Mouse (Mus musculus): ENCODE measurements at regions not wholly inside any gene's neighbourhood (a gene's known extent, or its start where the extent isn't known, plus 50 kb on each side); places are given as distances from the start of the nearest gene placed in this dataset.

DNA sequence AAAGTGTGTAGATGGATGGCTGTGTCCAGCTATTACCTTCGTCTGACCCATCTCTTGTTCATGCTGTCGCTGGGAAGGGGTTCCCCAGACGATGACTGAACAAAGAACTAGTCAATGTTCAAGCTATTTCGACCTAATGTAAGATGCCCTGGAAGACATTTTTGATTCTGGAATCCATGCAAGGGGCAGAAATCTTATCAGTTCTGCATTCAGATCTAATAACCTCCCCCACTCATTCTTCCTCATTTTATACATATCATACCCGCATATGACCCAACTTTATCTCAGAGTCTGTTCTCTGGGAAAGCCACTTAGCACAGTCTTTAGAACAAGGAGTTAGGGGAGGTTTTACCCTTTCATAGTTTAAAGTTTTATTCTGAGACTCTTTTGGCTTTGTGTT, 52.2 kb upstream of the 2310009B15Rik start:
- no peak for ATAC-seq (ENCODE audit: insufficient read depth)
- no peak overlapping the region for H3K4me3 ChIP-seq (replicated peaks)
- H3K36me3 ChIP-seq (replicated peaks): no peaks in the 10 kb centered on the region
- H3K9ac ChIP-seq: no peak overlapping the region
- no peak overlapping the region for H3K4me2 ChIP-seq
- 50% methylated on average over 5 of the region's 5 CpGs for WGBS (ENCODE audit: insufficient replicate concordance)
- H3K27ac ChIP-seq (replicated peaks): no peak overlapping the region
- 0 out of 2 replicates have a peak, but pooled peaks cover 3% of the 10 kb centered on the region for H3K4me1 ChIP-seq (replicated peaks)
- no peaks in the 10 kb centered on the region for H3K27me3 ChIP-seq
- no peaks in the 10 kb centered on the region for H3K9me3 ChIP-seq (replicated peaks)

DNA sequence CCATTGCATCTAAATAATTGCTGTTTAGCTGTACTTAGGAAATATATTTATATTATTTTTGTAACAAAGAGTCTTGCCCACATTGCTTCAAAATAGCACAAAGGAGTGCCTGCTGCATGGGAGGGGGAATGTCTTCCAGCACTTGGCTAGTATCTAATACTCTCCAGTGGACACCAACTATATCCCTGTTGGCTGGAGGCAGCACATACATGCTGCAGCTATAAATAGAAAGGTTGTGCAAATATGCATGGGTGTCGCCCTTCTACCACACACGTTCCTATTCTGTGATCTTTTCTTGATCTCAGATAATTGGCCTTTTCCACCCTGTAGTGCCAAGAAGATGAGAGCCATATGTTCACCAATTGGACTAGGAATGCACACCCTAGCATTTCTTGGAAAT, 53.0 kb upstream of the 2310009B15Rik start:
- 21% methylated on average over 2 of the region's 2 CpGs for WGBS (ENCODE audit: insufficient replicate concordance)
- Histone ChIP-seq H3K27me3 (no peaks in the 10 kb centered on the region), H3K36me3 (replicated peaks) (no peaks in the 10 kb centered on the region), H3K27ac (replicated peaks) (no peak overlapping the region), H3K4me3 (replicated peaks) (no peak overlapping the region), H3K4me1 (replicated peaks) (0 out of 2 replicates have a peak, but pooled peaks cover 3% of the 10 kb centered on the region), H3K9ac (no peak overlapping the region), H3K4me2 (no peak overlapping the region), H3K9me3 (replicated peaks) (no peaks in the 10 kb centered on the region)
- ATAC-seq (ENCODE audit: insufficient read depth): no peak

DNA sequence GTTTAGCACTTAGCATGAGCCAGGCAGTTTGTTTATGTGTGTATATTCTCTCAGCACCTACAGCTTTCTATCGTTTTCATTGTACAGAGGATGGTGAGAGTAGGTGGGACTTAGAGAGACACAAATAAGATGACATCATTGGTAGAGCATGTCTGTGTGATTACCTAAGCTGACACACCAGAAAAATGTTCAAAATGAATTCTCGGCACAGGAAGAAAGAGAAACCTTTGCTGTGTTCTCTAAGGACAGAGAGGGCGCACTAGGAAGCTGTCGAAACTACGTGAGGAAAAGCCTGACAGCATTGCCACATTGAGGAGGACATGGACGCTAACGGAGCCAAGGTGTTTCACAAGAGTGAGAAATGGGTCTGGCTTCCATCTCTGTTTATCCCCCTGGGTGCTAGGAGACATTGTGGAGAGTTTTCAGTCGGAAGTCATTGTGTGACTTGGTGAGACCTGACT, 51.0 kb upstream of the Dennd1b start:
- H3K27ac ChIP-seq (replicated peaks): no peak overlapping the region
- H3K9ac ChIP-seq: no peak overlapping the region
- peak overlapping the region; percentile 11; the same call in 1 of the 2 replicates for H3K4me2 ChIP-seq
- H3K27me3 ChIP-seq: no peaks in the 10 kb centered on the region
- H3K4me1 ChIP-seq (replicated peaks): 0 out of 2 replicates have a peak, but pooled peaks cover 3% of the 10 kb centered on the region
- H3K9me3 ChIP-seq (replicated peaks): no peaks in the 10 kb centered on the region
- no peak for ATAC-seq (ENCODE audit: insufficient read depth)
- H3K36me3 ChIP-seq (replicated peaks): no peaks in the 10 kb centered on the region
- no peak overlapping the region for H3K4me3 ChIP-seq (replicated peaks)
- 23% methylated on average over 8 of the region's 8 CpGs for WGBS (ENCODE audit: insufficient replicate concordance)

DNA sequence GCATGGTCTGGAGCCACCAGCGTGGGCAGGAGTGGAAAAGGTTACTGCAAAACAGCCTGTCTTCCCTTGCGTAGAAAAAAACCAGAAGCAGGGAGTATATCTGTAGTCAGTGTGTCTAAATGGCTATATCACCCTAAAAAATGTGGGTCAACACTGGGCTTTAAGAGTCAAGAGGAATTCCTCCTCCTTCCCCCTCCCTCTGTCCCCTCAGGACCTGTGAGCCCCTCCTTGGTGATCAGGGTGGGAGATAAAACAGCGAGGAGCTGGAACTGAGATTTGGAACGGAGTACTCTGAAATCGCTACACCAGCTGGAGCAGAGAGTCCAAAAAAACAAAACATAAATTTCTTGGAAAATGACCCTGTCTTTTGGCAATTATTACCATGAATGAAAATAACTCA, 50.3 kb upstream of the Dennd1b start:
- Histone ChIP-seq H3K9ac (no peak overlapping the region), H3K36me3 (replicated peaks) (no peaks in the 10 kb centered on the region), H3K4me1 (replicated peaks) (0 out of 2 replicates have a peak, but pooled peaks cover 3% of the 10 kb centered on the region), H3K4me3 (replicated peaks) (no peak overlapping the region), H3K27me3 (no peaks in the 10 kb centered on the region), H3K27ac (replicated peaks) (no peak overlapping the region), H3K4me2 (no peak overlapping the region), H3K9me3 (replicated peaks) (no peaks in the 10 kb centered on the region)
- no peak for ATAC-seq (ENCODE audit: insufficient read depth)
- WGBS (ENCODE audit: insufficient replicate concordance): 55% methylated on average over 5 of the region's 5 CpGs

DNA sequence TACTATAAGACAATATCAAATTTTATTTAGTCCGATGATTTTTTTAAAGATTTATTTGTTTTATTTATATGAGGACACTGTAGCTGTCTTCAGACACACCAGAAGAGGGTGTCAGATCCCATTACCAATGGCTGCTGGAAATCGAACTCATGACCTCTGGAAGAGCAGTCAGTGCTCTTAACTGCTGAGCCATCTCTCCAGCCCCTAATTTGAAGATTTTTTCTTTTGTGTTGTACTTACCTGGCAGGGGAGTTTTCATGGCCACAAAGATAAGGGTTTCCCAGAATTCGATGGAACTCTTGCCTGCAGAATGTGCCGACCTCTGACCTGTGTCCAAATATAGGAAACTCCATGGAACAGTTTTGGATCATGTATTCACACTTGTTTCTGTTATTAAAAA, 49.8 kb upstream of the Dennd1b start:
- no peaks in the 10 kb centered on the region for H3K27me3 ChIP-seq
- ATAC-seq (ENCODE audit: insufficient read depth): no peak
- no peaks in the 10 kb centered on the region for H3K36me3 ChIP-seq (replicated peaks)
- no peak overlapping the region for H3K27ac ChIP-seq (replicated peaks)
- H3K9ac ChIP-seq: no peak overlapping the region
- 60% methylated on average over 4 of the region's 4 CpGs for WGBS (ENCODE audit: insufficient replicate concordance)
- H3K9me3 ChIP-seq (replicated peaks): no peaks in the 10 kb centered on the region
- no peak overlapping the region for H3K4me2 ChIP-seq
- H3K4me3 ChIP-seq (replicated peaks): no peak overlapping the region
- H3K4me1 ChIP-seq (replicated peaks): 0 out of 2 replicates have a peak, but pooled peaks cover 3% of the 10 kb centered on the region
